Mouse (Mus musculus) embryonic stem cell, embryonic (primary cell): ENCODE results near the gene Fam241a.

Experiments
- CTCF ChIA-PET, 4 experiments: fragments of 300-600 bp in 2 of 4; fragments of 350-600 bp in 2 of 4; sonication (Branson Sonifier 250); formaldehyde crosslinking; loops; one replicate each; lab custom pipeline; 2022; ENCODE audit warnings: inconsistent platforms in 2 of 4; lab: Charles Lee
- POLR2A ChIA-PET, 4 experiments: fragments of 300-600 bp in 2 of 4; fragments of 350-600 bp in 2 of 4; sonication (Branson Sonifier 250); formaldehyde crosslinking; loops; one replicate each; lab custom pipeline; 2022; ENCODE audit warnings: antibody characterized with exemption in 4 of 4, inconsistent platforms in 1 of 4; lab: Charles Lee

Fam241a gene

DNA sequence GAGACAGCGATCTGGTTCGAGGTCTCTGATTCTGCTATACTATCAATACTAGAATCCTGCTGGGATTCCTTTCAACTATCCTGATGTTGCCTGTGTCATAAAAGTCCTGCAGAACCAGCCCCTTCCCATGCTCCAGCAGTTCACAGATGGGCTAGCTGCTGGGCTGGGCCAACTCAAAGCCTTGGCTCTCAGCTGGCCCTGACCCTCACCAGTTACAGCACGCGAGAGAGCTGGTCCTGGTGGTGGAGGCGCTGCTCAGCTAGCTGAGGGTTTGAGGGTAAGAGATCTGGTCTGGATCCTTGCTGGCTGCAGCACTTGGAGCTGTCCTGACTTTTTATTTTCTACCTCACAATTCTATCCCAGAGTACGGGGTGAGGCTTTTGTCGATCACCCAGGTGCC is 69.6 kb downstream of the Fam241a start:
- POLR2A ChIA-PET = interaction anchor here in 2 of 4 experiments (0.5 to 2.1 kb wide), 3 partner anchors 10 to 365 kb away, joined by 3 to 4 read pairs (median 3); no protein-coding TSS in a partner anchor
- CTCF ChIA-PET = interaction anchor here in 2 of 4 experiments (0.6 to 1.3 kb wide), 2 partner anchors 36 to 192 kb away, joined by 3 to 4 read pairs; no protein-coding TSS in a partner anchor

DNA sequence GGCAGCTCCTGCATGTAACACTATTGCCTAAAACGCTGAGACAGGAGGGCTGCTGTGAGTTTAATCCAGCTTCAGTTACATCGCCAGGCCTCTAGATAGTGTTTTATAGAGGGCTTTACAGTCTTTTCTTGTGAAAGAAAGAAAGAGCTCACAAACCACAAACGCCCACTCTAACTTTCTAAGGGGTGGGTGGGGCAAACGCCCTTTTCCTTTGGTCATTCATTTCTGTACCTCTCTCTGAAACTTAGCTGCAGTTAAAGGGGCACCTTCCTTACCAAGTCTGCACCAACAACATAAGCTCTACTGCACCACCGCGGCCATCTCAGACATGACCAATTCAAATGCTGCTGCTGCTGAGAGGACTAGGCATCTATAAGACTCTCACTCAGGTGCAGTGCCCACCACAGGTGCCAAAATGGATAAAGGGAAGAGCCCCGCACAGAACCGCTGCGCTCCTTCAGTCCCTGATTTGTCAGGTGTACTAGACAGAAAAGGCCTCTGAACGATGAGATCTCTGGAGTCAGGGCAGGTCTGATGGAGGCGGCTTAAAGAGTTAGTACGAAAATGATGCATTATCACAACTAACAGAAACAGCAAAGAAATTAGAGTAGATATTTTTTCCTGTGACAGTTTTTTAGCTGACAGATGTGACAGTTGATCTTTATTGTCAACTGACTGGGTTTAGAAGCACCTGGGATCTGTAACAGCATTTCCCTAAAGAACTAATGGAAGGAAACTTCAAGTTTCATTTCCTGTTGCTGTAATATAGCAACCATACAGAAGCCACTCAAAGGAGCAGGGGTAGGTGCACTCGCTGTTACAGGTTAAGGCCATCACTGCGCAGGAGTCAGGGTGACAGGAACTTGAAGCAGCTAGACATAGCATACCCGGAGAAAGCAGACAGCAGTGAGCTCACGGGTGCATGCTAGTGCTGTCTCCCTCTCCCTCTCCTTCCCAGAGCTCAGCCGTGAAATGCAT is 71.9 kb downstream of the Fam241a start:
- CTCF ChIA-PET = interaction anchor here in 1 of 4 experiments (0.6 to 1.2 kb wide), 2 partner anchors 190 to 199 kb away, joined by 3 to 5 read pairs; no protein-coding TSS in a partner anchor
- POLR2A ChIA-PET = interaction anchor here in 2 of 4 experiments (0.5 to 1.8 kb wide), 8 partner anchors 9 to 115 kb away, joined by 3 to 7 read pairs (median 3); no protein-coding TSS in a partner anchor

DNA sequence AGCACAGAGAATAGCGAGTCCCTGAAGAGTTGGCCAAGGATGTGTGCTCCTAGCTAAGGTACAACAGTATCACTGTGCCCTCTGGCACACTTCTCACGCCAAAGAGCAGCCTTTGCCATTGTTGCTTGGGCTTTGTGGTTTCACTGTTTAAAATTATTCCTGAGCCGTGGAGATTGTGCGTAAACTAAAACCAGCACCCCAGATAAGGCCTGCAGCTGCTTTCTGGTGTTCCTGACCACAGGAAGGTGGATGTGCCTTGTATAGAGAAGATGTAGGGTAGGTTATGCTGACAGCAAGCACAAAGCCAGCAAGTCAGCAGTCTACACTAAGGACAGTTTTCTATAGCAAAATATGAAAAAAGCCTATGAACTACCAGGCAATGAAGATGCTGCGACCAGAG is 74.9 kb downstream of the Fam241a start:
- POLR2A ChIA-PET = interaction anchor here in 1 of 4 experiments (1.3 kb wide), 1 partner anchor 12 kb away, joined by 4 read pairs; no protein-coding TSS in a partner anchor
- CTCF ChIA-PET = no interaction called here

DNA sequence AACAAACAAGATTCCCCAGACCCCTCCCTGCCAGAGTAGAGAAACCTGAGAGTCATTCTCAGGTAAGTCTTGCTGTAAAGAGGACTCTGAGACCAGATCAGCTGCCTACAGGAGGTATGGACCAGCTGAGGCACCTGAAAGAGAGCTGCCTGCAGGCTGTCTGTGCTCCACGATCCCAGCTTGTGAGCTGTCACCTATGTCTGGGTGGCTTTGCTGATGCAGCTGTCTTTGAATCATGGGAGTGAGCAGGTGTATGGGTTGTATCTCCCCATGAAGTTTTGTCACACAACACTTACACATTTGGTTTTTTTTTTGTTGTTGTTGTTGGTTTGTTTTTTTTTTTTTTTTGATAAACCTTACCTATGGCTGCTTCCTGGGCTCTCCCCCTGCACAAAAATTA is 75.7 kb downstream of the Fam241a start:
- ChIA-PET CTCF (interaction anchor here in 1 of 4 experiments (0.6 to 0.7 kb wide), 2 partner anchors 17 to 128 kb away, joined by 3 read pairs; no protein-coding TSS in a partner anchor), POLR2A (interaction anchor here in 1 of 4 experiments (1.3 kb wide), 1 partner anchor 13 kb away, joined by 4 read pairs; no protein-coding TSS in a partner anchor)
